ENCODE assay signal across 10 mouse cellular contexts in genomic region chr19:46646041-46646481, GRCm38 (mm10). TPM values are rescaled to one million over a fixed set of nuclear protein-coding genes. Genes with fewer than 3 reads are reported as not detected.
A peak's percentile ranks its signal among the peaks of the same experiment; 100 is the strongest.
DNase-seq lines count a peak whose midpoint lies in the region; ATAC-seq and TF ChIP-seq lines count a peak whose summit lies in the region.
"Had no signal": no experiment of that assay in that cellular context is flagged by ENCODE, and none has a peak within 500 bp of the region (broad histone marks: within the 10 kb centered on the region; RNA-seq: fewer than 3 reads in every experiment).

No protein-coding gene starts in this region.

- 56% methylated on average over 12 of the region's 12 CpGs for WGBS in embryonic facial prominence, embryonic 15.5 days
- 67% methylated on average over 12 of the region's 12 CpGs for WGBS in limb, embryonic 14.5 days

- peak overlapping the region; percentile 56 for H3K27ac ChIP-seq in layer of hippocampus, adult 2 months
- H3K27ac ChIP-seq in embryonic facial prominence, embryonic 15.5 days (replicated peaks) = peak overlapping the region; percentile 76
- 0 out of 2 replicates have a peak overlapping the region, but pooled peaks have one; percentile 40 for H3K27ac ChIP-seq in limb, embryonic 14.5 days (replicated peaks; ENCODE audit: low read depth, low read length)
- H3K27ac ChIP-seq: macrophage had no signal

- TF ChIP-seq POLR2A in limb, embryonic 14.5 days (IDR thresholded peaks at IDR 0.05; ENCODE audit: borderline replicate concordance, extremely low read depth, insufficient read depth, insufficient read length) = no peak

- H3K4me1 ChIP-seq in embryonic facial prominence, embryonic 15.5 days = peaks cover 75% of the 10 kb centered on the region
- peaks cover 44% of the 10 kb centered on the region for H3K4me1 ChIP-seq in limb, embryonic 14.5 days (ENCODE audit: control insufficient read depth, insufficient read depth, low read length)

- no peak for TF ChIP-seq CTCF in layer of hippocampus, adult 2 months (conservative IDR thresholded peaks at IDR 0.05)

- H3K36me3 ChIP-seq in embryonic facial prominence, embryonic 15.5 days = 0 out of 2 replicates have a peak, but pooled peaks cover 7% of the 10 kb centered on the region
- peaks cover 17% of the 10 kb centered on the region for H3K36me3 ChIP-seq in limb, embryonic 14.5 days (ENCODE audit: control insufficient read depth, insufficient read depth, low read length)

- H3K9ac ChIP-seq in embryonic facial prominence, embryonic 15.5 days = no peak overlapping the region
- H3K9ac ChIP-seq in limb, embryonic 14.5 days (ENCODE audit: low read depth, low read length, severe bottlenecking) = no peak overlapping the region

- no peaks in the 10 kb centered on the region for H3K9me3 ChIP-seq in embryonic facial prominence, embryonic 15.5 days (replicated peaks)
- H3K9me3 ChIP-seq in limb, embryonic 14.5 days (ENCODE audit: control insufficient read depth, low read length) = no peaks in the 10 kb centered on the region

- no peak overlapping the region for H3K4me2 ChIP-seq in embryonic facial prominence, embryonic 15.5 days (replicated peaks)
- H3K4me2 ChIP-seq in limb, embryonic 14.5 days (replicated peaks; ENCODE audit: low read depth, low read length, severe bottlenecking) = no peak overlapping the region

- H3K4me3 ChIP-seq in layer of hippocampus, adult 2 months = no peak overlapping the region
- H3K4me3 ChIP-seq in embryonic facial prominence, embryonic 15.5 days (replicated peaks) = no peak overlapping the region
- no peak overlapping the region for H3K4me3 ChIP-seq in limb, embryonic 14.5 days (replicated peaks; ENCODE audit: low read length)

- no peaks in the 10 kb centered on the region for H3K27me3 ChIP-seq in embryonic facial prominence, embryonic 15.5 days
- no peaks in the 10 kb centered on the region for H3K27me3 ChIP-seq in limb, embryonic 14.5 days (ENCODE audit: control insufficient read depth, insufficient read depth, low read length)

- no peak for ATAC-seq in embryonic facial prominence, embryonic 15.5 days (ENCODE audit: insufficient number of reproducible peaks, low FRiP score, low TSS enrichment, low read depth)
- no peak for ATAC-seq in limb, embryonic 14.5 days (ENCODE audit: low FRiP score, low read depth)

- DNase-seq in adrenal gland, postnatal 10 days = peak; percentile 56
- DNase-seq in adrenal gland, adult 8-10 months = no peak
- DNase-seq in layer of hippocampus, adult 2 months (ENCODE audit: low spot score in 2 of 2) = no peak
- no peak for DNase-seq in layer of hippocampus, postnatal 10 days (ENCODE audit: low spot score in 2 of 2)
- DNase-seq in limb, embryonic 14.5 days (ENCODE audit: low spot score) = no peak
- no peak for DNase-seq in cerebellum, adult 9-11 months
- no peak for DNase-seq in layer of hippocampus, postnatal 36 days

RNA-seq across cellular contexts. Expression of gene Cyp17a1, which starts 26.9 kb away (rescaled TPM):
- 1 to 10 TPM; 1.3 to 9.6 TPM for total RNA-seq in adrenal gland, postnatal 10 days (2021)
- total RNA-seq in adrenal gland, adult 8-10 months (2022) = 1 to 10 TPM; 1.7 to 3.9 (median 3.1) TPM
- total RNA-seq in layer of hippocampus, adult 2 months (2021) = not detected
- not detected for total RNA-seq in layer of hippocampus, postnatal 10 days (2021)
- polyA plus RNA-seq in embryonic facial prominence, embryonic 15.5 days (2015; fragmentation: Nextera tagmentation; extraction: Ambion mirVana) = 1.1 and 2.3 TPM in 2 replicates
- 0.20 and 0.22 TPM in 2 replicates for polyA plus RNA-seq in limb, embryonic 14.5 days (2012; rRNA removed)
- polyA plus RNA-seq in limb, embryonic 14.5 days (2014; fragmentation: Nextera tagmentation; extraction: Ambion mirVana) = 0.23 and 0.47 TPM in 2 replicates
- total RNA-seq in layer of hippocampus, postnatal 36 days (2021) = not detected
- total RNA-seq: common myeloid progenitor, adult 5-6 weeks had no signal
- polyA plus RNA-seq: macrophage had no signal

RNA-seq across cellular contexts. Expression of gene Borcs7, which starts 43.6 kb away (rescaled TPM):
- total RNA-seq in adrenal gland, postnatal 10 days (2021) = 10 to 100 TPM; 13.2 to 13.9 TPM
- 10 to 100 TPM; 14.9 to 18.6 (median 17.1) TPM for total RNA-seq in adrenal gland, adult 8-10 months (2022)
- 10 to 100 TPM; 22.8 TPM for total RNA-seq in layer of hippocampus, adult 2 months (2021)
- total RNA-seq in layer of hippocampus, postnatal 10 days (2021) = 10 to 100 TPM; 16.7 to 20.1 TPM
- polyA plus RNA-seq in embryonic facial prominence, embryonic 15.5 days (2015; fragmentation: Nextera tagmentation; extraction: Ambion mirVana) = 14.9 and 16.3 TPM in 2 replicates
- 9.0 and 9.5 TPM in 2 replicates for polyA plus RNA-seq in limb, embryonic 14.5 days (2012; rRNA removed)
- polyA plus RNA-seq in limb, embryonic 14.5 days (2014; fragmentation: Nextera tagmentation; extraction: Ambion mirVana) = 13.5 and 13.7 TPM in 2 replicates
- 10 to 100 TPM; 20.6 to 22.0 TPM for total RNA-seq in layer of hippocampus, postnatal 36 days (2021)

RNA-seq across cellular contexts. Expression of gene Wbp1l, which starts 47.2 kb away (rescaled TPM):
- 100 to 1,000 TPM; 122 to 123 TPM for total RNA-seq in adrenal gland, postnatal 10 days (2021)
- 100 to 1,000 TPM; 149 to 232 (median 189) TPM for total RNA-seq in adrenal gland, adult 8-10 months (2022)
- total RNA-seq in layer of hippocampus, adult 2 months (2021) = 10 to 100 TPM; 33.5 to 38.0 TPM
- 10 to 100 TPM; 32.5 to 39.0 TPM for total RNA-seq in layer of hippocampus, postnatal 10 days (2021)
- polyA plus RNA-seq in embryonic facial prominence, embryonic 15.5 days (2015; fragmentation: Nextera tagmentation; extraction: Ambion mirVana) = 50.1 and 55.2 TPM in 2 replicates
- 44.0 and 54.1 TPM in 2 replicates for polyA plus RNA-seq in limb, embryonic 14.5 days (2012; rRNA removed)
- polyA plus RNA-seq in limb, embryonic 14.5 days (2014; fragmentation: Nextera tagmentation; extraction: Ambion mirVana) = 42.6 and 43.8 TPM in 2 replicates
- total RNA-seq in layer of hippocampus, postnatal 36 days (2021) = 10 to 100 TPM; 39.9 to 40.8 TPM
